Mouse (Mus musculus) cerebellum, adult 2 months (tissue): ENCODE data around the gene Cers5.

Experiments
- CTCF ChIP-seq: fragments of 200-500 bp; IDR thresholded peaks from 2 replicates; pipeline ENCODE4 v1.5.1; 2011; ENCODE audit warnings: low read depth, mild to moderate bottlenecking, control low read depth, low read length, moderate library complexity, borderline replicate concordance; ENCODE audit not compliant: insufficient read depth
- POLR2A ChIP-seq: fragments of 200-500 bp; IDR thresholded peaks from 2 replicates; pipeline ENCODE4 v1.6.1; 2011; ENCODE audit warnings: low read length, control low read depth, borderline replicate concordance; ENCODE audit not compliant: insufficient read depth

DNA sequence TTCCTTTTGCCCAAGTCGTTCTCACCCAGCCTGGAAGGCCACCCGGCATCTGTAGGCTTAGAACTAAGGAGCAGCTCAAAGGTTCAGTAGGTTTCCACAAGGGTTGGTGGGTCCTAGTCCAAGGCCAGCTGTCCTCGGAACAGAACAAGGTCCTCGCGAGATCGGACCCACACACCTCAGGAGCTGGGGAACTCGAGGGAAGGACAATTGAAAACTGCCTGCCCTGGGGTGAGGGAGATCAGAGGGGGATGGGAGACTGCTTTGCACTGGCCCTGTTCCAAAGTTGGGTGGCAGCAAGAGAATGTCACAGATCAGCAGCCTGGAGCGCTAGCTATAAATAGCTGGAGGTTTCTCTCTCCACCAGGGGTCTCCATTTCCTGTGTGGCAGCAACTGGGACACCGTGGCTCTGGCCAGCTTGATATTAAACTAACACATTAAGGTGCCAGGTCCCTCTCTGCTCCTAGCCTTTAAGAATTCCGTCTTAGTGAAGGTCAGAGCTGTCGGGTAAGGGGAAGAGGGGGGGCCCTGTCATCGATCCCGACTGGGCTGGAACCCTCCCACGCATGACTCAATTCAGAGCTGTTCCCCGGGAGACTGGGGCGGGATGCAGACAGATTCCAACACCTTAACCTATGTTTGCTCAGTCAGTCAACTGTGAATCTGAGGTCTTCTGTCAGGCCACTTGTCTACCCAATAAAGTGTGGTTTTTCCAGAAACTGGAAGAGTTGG lies 48.2 kb downstream of the Cers5 start:
- TF ChIP-seq POLR2A (0 out of 2 replicates have a peak, but pooled peaks have one; percentile 15), CTCF (no peak; the same call in 1 of the 2 replicates)
